Mouse (Mus musculus): ENCODE data around the gene Tmem274. TPM values are rescaled to one million over a fixed set of nuclear protein-coding genes. Genes with fewer than 3 reads are reported as not detected.

Tmem274 gene
- polyA plus RNA-seq, 1 experiment from 2014 or later, result 0.50 TPM

DNA sequence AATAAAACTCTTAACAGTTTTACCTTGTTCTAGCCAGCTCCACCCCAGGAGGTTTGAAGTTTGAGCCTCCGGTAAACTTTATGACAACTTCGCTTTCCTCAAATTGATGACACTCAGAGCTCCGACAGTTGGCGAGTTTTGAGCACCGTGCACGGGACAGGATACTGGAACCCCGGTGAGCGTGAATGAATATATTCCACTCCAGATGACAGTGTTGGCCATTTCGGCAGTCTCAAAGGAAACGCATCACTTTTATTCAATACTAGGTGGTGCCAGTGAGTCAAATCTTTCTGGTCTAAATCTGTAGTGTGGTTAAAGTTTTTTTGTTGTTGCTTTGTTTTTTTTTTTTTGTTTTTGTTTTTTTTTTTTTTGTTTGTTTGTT is 8.6 kb downstream of the Tmem274 start:
- DNase-seq (ENCODE audit: extremely low spot score, low spot score), result peak; percentile 27
- 2% methylated on average over 10 of the region's 10 CpGs for WGBS
- peak overlapping the region; percentile 84 for H3K4me3 ChIP-seq
- peaks cover 42% of the 10 kb centered on the region for H3K36me3 ChIP-seq (replicated peaks)
- peaks cover 26% of the 10 kb centered on the region for H3K4me1 ChIP-seq
- H3K27me3 ChIP-seq (ENCODE audit: poor library complexity, severe bottlenecking), result no peaks in the 10 kb centered on the region
- H3K9me3 ChIP-seq, result no peaks in the 10 kb centered on the region
- peak overlapping the region; percentile 91 for H3K27ac ChIP-seq

DNA sequence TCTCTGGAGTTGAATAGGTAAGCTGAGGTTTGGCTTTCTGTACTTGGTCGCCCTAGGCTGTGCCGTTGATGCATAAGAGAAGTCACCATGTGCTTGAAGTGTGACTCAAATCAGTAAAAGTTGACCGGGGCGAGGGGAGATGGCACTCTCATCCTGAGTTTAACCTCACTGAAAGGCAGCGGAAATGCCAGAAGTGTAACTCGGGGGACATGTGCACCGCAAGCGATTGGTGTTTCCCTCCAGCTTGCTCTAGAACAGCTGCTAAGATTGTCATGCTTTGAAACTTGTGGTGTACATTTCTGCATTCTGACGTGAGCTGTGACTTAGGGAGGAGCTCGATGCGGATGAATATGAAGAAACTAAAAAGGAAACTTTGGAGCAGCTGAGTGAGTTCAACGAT is 10.6 kb downstream of the Tmem274 start:
- 93% methylated on average over 12 of the region's 12 CpGs for WGBS
- H3K27me3 ChIP-seq (ENCODE audit: poor library complexity, severe bottlenecking), result no peaks in the 10 kb centered on the region
- DNase-seq (ENCODE audit: extremely low spot score, low spot score), result no peak
- no peak overlapping the region for H3K4me3 ChIP-seq
- H3K36me3 ChIP-seq (replicated peaks), result peaks cover 61% of the 10 kb centered on the region
- H3K4me1 ChIP-seq, result peaks cover 26% of the 10 kb centered on the region
- no peak overlapping the region for H3K27ac ChIP-seq
- no peaks in the 10 kb centered on the region for H3K9me3 ChIP-seq

DNA sequence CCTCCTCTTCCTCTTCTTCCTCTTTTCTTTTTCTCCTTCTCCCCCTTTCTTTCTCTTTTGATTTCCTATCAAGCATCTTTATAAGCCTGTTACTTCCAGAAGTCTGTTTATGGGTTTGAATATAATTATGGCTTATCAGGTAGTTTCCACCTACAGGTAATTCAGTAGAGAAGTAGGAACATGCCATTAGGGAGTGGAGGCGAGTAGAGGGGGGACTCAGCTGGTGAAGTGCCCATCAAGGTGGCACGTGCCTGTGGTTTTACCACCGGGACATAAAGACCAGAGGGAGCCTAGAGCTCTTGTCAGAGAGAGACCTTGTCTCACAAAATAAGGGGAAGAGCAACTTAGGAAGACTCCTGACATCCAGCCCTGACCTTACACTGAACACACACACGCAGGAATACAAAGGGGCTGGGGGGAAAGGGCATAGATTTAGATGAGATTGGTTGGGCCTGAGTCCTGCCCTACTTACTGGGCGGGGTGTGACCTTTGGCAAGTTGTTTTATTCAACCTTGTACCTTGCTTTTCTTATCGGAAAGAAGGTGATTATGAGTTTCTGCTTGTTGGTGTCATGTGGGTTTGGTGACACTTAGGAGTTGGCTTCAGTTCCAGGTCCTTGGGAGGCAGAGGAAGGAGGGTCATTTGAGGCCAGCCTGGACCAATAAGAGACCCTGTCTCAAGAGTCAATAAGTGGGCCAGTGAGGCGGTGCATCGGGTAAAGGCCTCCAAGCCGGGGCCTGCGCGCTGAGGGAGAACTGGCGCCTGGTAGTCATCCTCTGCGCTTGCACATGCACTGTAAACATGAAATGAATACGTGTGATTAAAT is 12.4 kb downstream of the Tmem274 start:
- H3K36me3 ChIP-seq (replicated peaks), result peaks cover 80% of the 10 kb centered on the region

DNA sequence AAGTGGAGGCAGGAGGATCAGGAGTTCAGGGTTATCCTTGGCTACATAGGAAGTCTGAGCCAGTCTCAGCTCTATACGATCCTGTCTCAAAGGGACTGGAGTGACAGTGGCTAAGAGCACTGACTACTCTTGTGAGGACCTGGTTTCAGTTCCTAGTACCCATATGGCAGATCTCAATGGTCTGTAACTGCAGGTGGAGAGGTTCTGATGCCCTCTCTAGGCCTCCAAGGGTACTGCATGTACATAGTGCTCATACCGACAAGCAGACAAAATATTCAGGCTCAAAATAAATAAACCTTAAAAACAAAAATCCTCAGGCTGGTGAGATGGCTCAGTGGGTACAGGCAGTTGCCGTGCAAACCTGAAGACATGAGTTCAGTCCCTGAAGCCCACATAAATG is 14.0 kb downstream of the Tmem274 start:
- Histone ChIP-seq H3K9me3 (no peaks in the 10 kb centered on the region), H3K4me1 (peaks cover 24% of the 10 kb centered on the region), H3K36me3 (replicated peaks) (peaks cover 93% of the 10 kb centered on the region), H3K4me3 (no peak overlapping the region), H3K27ac (no peak overlapping the region), H3K27me3 (ENCODE audit: poor library complexity, severe bottlenecking) (no peaks in the 10 kb centered on the region)
- 98% methylated on average over 3 of the region's 3 CpGs for WGBS
- DNase-seq (ENCODE audit: extremely low spot score, low spot score), result no peak

More for the DNA sequence above, 12.4 kb downstream of the Tmem274 start:
- DNase-seq (ENCODE audit: extremely low spot score, low spot score), result no peak
- no peak overlapping the region for H3K27ac ChIP-seq
- peaks cover 23% of the 10 kb centered on the region for H3K4me1 ChIP-seq
- H3K4me3 ChIP-seq, result no peak overlapping the region
- no peaks in the 10 kb centered on the region for H3K27me3 ChIP-seq (ENCODE audit: poor library complexity, severe bottlenecking)
- WGBS, result 95% methylated on average over 14 of the region's 14 CpGs
- no peaks in the 10 kb centered on the region for H3K9me3 ChIP-seq

DNA sequence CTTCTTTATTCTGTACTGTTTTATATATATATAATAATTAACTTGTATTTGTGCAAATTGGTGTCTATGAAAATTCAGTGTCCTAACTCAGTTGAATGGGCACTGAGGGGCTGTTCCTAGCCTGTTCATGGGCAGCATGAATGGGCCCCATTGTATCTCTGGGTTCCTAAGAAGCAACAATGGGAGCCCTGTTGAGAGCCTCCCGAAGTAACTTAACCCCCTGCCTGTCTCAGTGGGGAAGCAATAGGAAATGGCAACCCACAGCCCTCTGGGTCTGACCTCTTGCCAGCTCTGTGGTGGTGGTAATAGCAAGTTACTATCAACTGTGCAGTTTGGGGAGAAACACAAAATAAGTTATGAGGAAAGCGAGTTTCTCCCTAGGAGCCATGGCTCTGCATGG is 19.4 kb downstream of the Tmem274 start:
- Histone ChIP-seq H3K4me3 (no peak overlapping the region), H3K27ac (peak overlapping the region; percentile 81), H3K9me3 (no peaks in the 10 kb centered on the region), H3K36me3 (replicated peaks) (peaks cover 96% of the 10 kb centered on the region), H3K4me1 (peaks cover 35% of the 10 kb centered on the region), H3K27me3 (ENCODE audit: poor library complexity, severe bottlenecking) (no peaks in the 10 kb centered on the region)
- peak; percentile 45 for DNase-seq (ENCODE audit: extremely low spot score, low spot score)
- 13% methylated on average over 2 of the region's 2 CpGs for WGBS

DNA sequence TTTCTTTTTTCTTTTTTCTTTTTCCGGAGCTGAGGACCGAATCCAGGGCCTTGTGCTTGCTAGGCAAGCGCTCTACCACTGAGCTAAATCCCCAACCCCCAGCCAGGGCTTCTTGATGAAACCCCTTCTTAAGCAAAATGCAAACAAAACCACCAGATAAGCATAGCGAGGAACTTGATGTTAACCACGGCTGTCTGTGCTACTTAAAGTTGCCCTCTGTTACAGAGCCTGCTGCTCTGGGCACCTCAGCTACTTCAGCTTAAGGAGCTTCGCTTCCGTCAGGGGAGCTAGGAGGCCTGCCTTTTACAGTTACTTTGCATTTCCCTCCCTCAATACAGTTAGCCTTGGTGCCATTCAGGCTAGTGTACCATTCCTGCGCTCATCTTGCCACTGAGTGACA is 21.7 kb downstream of the Tmem274 start:
- WGBS, result 75% methylated on average over 8 of the region's 8 CpGs
- peaks cover 88% of the 10 kb centered on the region for H3K36me3 ChIP-seq (replicated peaks)

DNA sequence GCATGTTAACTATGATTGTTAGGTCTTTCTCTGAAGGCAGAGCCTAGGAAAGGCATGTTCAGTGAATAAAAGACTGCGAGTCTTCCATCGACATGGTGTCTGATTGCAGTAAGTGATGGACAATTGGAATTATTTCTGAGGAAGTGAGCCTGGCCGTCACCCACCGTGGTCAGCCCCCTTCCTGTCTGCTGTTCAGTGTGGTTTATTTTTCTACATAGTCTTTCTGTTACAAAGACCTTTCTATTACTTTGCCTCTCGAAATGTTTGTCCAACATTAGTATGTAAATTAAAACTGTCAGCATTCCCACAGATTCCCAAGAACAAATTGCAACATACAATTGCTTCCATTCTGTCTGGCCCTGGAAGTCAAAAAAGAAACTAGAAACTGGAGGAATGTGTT is 22.6 kb downstream of the Tmem274 start:
- DNase-seq (ENCODE audit: extremely low spot score, low spot score), result no peak
- H3K27me3 ChIP-seq (ENCODE audit: poor library complexity, severe bottlenecking), result no peaks in the 10 kb centered on the region
- no peak overlapping the region for H3K27ac ChIP-seq
- no peak overlapping the region for H3K4me3 ChIP-seq
- WGBS, result 91% methylated on average over 5 of the region's 5 CpGs
- H3K4me1 ChIP-seq, result peaks cover 42% of the 10 kb centered on the region
- H3K9me3 ChIP-seq, result no peaks in the 10 kb centered on the region
- H3K36me3 ChIP-seq (replicated peaks), result peaks cover 79% of the 10 kb centered on the region

More for the DNA sequence above, 21.7 kb downstream of the Tmem274 start:
- no peaks in the 10 kb centered on the region for H3K27me3 ChIP-seq (ENCODE audit: poor library complexity, severe bottlenecking)
- H3K27ac ChIP-seq, result no peak overlapping the region
- no peak overlapping the region for H3K4me3 ChIP-seq
- DNase-seq (ENCODE audit: extremely low spot score, low spot score), result no peak
- H3K9me3 ChIP-seq, result no peaks in the 10 kb centered on the region
- peaks cover 33% of the 10 kb centered on the region for H3K4me1 ChIP-seq

DNA sequence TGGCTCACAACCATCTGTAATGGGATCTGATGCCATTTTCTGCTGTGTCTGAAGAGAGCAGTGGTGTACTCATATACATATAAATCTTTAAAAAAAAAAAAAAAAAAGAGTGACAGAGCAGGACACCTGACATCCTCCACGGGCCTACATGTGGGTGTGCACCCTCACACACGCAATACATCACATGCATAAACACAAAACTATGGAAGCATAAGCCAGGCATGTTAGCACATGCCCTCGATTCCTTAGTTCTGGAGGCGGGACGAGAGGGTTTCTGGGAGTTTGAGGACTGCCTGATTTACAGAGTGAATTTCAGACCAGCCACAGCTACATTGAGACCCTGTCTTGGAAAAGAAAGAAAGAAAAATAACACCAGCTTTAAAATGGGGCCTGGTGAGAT is 27.2 kb downstream of the Tmem274 start:
- no peaks in the 10 kb centered on the region for H3K9me3 ChIP-seq
- 0 out of 2 replicates have a peak, but pooled peaks cover 7% of the 10 kb centered on the region for H3K27me3 ChIP-seq (ENCODE audit: poor library complexity, severe bottlenecking)
- H3K4me3 ChIP-seq, result peak overlapping the region; percentile 6; the same call in 1 of the 2 replicates
- WGBS, result 78% methylated on average over 5 of the region's 5 CpGs
- H3K36me3 ChIP-seq (replicated peaks), result peaks cover 37% of the 10 kb centered on the region
- peak overlapping the region; percentile 81 for H3K27ac ChIP-seq
- peaks cover 22% of the 10 kb centered on the region for H3K4me1 ChIP-seq
- DNase-seq (ENCODE audit: extremely low spot score, low spot score), result no peak

DNA sequence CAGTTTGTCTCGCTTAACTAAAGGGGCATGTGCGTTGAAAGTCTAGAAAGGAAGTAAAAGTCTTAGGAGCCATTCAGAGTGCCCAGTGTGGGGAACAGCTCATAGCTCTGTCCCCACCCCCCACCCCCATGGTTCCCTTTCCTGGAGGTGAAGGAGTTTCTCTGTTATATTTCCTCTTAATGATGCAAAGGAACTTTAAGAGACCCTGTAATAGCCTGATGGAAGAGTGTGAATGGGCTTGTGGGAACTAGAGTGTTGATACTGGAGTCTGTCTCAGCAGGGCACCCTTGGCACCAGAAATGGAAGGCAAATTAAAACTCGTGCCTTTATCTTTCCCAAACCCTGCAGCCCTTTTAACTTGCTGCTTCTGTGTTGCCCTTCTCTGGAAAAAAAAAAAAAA is 27.7 kb downstream of the Tmem274 start:
- H3K9me3 ChIP-seq, result no peaks in the 10 kb centered on the region
- peak overlapping the region; percentile 81 for H3K27ac ChIP-seq
- WGBS, result 11% methylated on average over 3 of the region's 3 CpGs
- peaks cover 22% of the 10 kb centered on the region for H3K4me1 ChIP-seq
- peaks cover 32% of the 10 kb centered on the region for H3K36me3 ChIP-seq (replicated peaks)
- peak overlapping the region; percentile 6; the same call in 1 of the 2 replicates for H3K4me3 ChIP-seq
- DNase-seq (ENCODE audit: extremely low spot score, low spot score), result peak; percentile 26
- 0 out of 2 replicates have a peak, but pooled peaks cover 7% of the 10 kb centered on the region for H3K27me3 ChIP-seq (ENCODE audit: poor library complexity, severe bottlenecking)

DNA sequence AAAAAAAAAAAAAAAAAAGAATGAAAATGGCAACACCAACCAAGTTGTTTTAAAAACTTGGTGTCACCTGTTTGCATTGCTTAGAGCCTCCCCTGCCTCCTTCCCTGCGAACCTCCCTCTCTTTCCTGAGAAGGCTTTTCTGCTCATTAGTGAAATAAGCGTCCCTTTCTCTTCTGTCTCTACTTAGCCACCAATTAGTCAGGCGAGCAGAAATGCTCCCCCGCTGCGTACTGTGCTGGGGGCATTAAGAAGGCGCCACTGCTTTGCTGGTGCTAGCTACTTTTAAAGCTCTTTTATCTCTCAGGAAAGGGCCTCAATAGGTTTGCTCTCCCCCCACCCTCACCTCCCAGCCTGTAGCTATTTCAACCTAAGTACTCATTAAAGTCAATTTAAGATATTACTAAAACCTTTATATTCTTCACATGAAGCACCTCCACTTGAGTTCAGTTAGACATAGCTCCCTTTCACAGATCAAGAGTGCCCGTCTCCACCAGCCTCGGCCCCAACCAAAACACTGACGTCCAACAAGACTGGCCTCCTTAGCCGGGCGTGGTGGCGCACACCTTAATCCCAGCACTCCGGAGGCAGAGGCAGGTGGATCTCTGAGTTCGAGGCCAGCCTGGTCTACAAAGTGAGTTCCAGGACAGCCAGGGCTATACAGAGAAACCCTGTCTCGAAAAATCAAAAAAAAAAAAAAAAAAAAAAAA is 28.2 kb downstream of the Tmem274 start:
- Histone ChIP-seq H3K4me1 (peaks cover 22% of the 10 kb centered on the region), H3K9me3 (no peaks in the 10 kb centered on the region), H3K4me3 (no peak overlapping the region), H3K27ac (peak overlapping the region; percentile 81; the same call in 1 of the 2 replicates), H3K27me3 (ENCODE audit: poor library complexity, severe bottlenecking) (0 out of 2 replicates have a peak, but pooled peaks cover 7% of the 10 kb centered on the region), H3K36me3 (replicated peaks) (peaks cover 27% of the 10 kb centered on the region)
- WGBS, result 34% methylated on average over 15 of the region's 15 CpGs
- peak; percentile 65 for DNase-seq (ENCODE audit: extremely low spot score, low spot score)

DNA sequence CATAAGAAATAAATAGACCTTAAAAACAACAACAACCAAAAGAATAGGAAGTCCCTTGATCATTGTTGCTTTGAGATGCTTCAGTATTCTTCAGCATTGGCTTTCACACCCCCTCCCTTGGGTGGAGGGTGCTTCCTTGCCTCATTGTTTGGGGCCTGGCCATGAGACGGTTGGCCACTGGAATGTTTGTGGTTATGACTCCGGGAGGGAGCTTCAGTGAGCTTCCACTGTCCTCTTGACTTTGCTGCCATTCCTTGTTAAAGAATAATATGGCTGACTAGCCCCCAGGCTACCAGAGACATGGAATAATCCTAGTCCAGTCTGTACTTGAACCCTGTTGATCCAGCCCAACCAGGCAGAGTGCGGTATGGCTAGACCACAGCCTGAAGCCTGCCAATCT is 29.7 kb downstream of the Tmem274 start:
- DNase-seq (ENCODE audit: extremely low spot score, low spot score), result no peak
- 0 out of 2 replicates have a peak, but pooled peaks cover 7% of the 10 kb centered on the region for H3K27me3 ChIP-seq (ENCODE audit: poor library complexity, severe bottlenecking)
- H3K27ac ChIP-seq, result no peak overlapping the region
- H3K36me3 ChIP-seq (replicated peaks), result peaks cover 12% of the 10 kb centered on the region
- no peaks in the 10 kb centered on the region for H3K9me3 ChIP-seq
- no peak overlapping the region for H3K4me3 ChIP-seq
- H3K4me1 ChIP-seq, result peaks cover 31% of the 10 kb centered on the region
- WGBS, result 87% methylated on average over 3 of the region's 3 CpGs

DNA sequence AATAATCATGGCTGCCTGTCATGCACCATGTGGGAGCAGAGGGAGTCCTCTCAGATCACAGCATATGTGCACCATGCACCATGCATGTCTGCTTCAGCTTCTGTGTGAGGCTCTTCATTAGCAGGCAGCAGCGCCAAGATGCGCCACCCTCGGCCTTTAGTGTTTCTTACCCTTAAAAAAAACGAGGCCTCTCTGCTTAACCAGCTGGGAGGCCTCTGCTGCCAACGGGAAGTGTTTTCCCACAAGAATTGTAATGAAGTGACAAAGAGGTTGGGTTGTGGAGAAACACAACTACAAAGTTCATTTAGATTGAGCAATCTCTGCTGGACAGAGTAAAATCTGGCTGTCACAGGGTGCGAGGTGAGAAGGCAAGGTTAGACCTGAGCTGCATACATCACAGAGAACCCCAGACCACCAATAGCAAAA is 34.1 kb downstream of the Tmem274 start:
- H3K9me3 ChIP-seq, result no peaks in the 10 kb centered on the region
- WGBS, result 67% methylated on average over 6 of the region's 6 CpGs
- 0 out of 2 replicates have a peak, but pooled peaks cover 7% of the 10 kb centered on the region for H3K27me3 ChIP-seq (ENCODE audit: poor library complexity, severe bottlenecking)
- no peak for DNase-seq (ENCODE audit: extremely low spot score, low spot score)
- H3K4me1 ChIP-seq, result peaks cover 10% of the 10 kb centered on the region
- H3K27ac ChIP-seq, result no peak overlapping the region
- no peaks in the 10 kb centered on the region for H3K36me3 ChIP-seq (replicated peaks)
- no peak overlapping the region for H3K4me3 ChIP-seq

DNA sequence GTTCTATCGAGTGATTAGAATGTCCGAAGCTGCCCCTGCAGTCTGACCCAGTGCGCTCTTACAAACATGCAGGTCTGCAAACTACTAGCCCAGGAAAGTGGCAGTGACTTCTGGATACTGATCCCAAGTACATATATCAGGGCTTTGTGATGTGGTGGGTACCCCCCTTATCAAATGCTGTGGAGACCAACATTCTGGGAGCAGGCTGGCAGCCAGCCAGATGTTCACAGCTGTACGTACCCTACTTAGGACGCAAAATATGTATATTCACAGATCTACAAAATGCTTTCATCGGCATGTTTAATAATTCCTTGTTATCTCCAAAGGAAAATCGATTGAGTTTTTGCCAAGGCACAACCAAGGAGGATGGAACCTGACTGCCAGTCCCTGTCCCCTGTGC is 34.9 kb downstream of the Tmem274 start:
- no peaks in the 10 kb centered on the region for H3K36me3 ChIP-seq (replicated peaks)
- H3K27me3 ChIP-seq (ENCODE audit: poor library complexity, severe bottlenecking), result 0 out of 2 replicates have a peak, but pooled peaks cover 3% of the 10 kb centered on the region
- DNase-seq (ENCODE audit: extremely low spot score, low spot score), result no peak
- H3K9me3 ChIP-seq, result no peaks in the 10 kb centered on the region
- 92% methylated on average over 7 of the region's 7 CpGs for WGBS
- no peak overlapping the region for H3K27ac ChIP-seq
- no peak overlapping the region for H3K4me3 ChIP-seq
- H3K4me1 ChIP-seq, result peaks cover 10% of the 10 kb centered on the region

Measured in forebrain, embryonic 10.5 days (tissue).